Mouse (Mus musculus) spleen, postnatal 36 days (tissue): ENCODE data around the gene Pheta1.

Experiments used
- DNase-seq, 2 experiments: peaks; one replicate each; pipeline ENCODE4 v3.0.0; 2022; ENCODE audit warnings: low spot score in 2 of 2, mixed read lengths in 1 of 2

Pheta1 gene

DNA sequence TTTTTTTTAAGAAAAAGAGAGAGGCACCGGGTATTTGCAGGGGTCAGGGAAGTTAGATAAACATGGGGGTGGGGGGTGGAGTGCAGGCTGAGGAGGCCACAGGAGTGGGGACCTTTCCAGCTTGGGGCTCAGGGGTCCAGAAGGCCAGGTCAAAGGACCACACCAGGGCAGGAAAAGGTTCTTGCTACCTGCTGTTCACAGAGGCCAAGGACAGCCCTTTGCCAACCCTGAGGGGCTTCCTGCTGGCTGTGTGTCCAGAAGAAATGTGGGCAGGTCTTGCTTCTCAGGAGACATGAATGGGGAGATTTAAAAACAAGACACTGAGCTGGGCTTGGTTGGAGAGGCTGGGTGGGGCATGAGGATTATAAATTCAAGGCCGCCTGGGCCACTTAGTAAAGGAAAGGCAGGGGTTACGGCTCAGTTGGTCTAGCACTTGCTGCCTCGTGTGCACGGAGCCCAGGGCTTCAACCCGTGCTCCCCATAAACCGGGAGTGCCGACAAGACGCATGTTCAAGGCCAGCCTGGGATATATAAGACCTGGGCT, 41.1 kb downstream of the Pheta1 start:
- DNase-seq: no peak

DNA sequence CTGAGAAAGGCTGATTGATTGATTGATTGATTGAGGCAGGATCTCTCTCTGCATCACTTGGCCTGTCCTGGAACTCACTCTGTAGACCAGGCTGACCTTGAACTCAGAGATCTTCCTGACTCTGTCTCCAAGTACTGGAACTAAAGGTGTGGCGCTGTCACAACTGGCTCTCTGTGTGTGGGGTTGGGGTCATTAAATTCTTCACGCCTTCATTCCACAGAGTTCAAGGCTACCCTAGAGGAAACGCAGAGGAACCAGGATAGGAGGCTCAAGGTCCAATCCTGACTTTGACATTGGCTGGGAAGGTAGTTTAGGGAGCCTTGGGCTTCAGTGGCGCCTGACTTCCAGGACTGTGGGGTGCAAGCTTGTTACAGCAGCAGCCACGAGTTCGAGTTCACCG, 42.1 kb downstream of the Pheta1 start:
- no peak for DNase-seq

DNA sequence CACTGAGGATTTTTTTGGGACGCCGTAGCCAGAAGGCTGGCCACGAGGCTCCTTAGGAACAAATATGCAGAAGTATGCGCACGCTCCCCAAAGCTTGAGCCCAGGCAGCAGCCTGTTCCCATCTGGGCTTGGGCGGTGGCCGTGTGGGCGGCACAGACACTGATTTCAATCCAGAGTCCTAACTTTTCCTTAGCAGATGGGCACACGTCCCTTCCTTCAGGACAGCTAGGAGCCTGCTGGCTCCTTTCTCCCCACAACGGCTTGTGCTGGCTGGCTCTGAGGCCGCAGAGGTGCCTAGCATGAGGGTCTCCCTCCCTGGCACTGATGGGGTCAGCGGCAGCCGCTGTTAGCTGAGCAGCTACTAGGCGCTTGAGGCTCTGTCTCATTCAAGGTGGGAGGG, 43.5 kb downstream of the Pheta1 start:
- no peak for DNase-seq

DNA sequence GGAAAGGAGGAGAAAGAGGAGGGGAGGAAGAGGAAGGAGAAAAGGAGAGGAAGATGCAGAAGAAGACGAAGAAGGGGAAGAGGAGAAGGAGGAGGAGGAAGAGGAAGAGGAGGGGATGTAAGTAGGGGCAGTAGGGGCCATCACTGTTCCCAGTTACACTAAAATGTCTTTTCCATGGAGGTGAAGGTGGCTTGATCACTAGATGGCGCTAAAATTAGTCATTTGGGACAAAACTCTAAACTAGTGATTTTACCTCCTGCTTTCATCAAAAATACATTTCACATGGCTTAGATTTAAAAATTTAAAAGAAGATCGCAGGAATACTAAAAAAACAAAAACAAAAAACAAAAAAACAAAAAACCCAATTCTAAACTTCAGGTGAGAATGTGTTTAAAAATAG, 44.8 kb downstream of the Pheta1 start:
- DNase-seq: no peak

DNA sequence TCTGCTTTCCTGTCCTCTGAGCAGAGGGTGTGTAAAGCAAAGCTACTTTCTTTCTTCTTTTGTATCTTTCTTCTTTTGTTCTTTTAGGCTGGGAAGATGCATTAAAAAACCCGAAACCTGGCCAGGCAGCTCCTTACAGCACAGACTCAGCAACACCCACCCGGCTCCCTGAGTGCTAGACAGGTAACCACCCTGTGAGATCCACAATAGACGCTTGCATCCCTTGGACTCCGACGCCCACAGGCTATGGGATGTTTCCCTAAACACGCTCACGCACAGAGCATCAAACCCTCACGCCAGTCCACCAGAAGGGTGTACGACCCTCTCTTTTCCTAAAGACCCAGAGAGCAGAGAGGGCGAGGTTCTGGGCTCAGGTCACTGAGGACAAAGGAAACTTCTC, 45.9 kb downstream of the Pheta1 start:
- DNase-seq: no peak

DNA sequence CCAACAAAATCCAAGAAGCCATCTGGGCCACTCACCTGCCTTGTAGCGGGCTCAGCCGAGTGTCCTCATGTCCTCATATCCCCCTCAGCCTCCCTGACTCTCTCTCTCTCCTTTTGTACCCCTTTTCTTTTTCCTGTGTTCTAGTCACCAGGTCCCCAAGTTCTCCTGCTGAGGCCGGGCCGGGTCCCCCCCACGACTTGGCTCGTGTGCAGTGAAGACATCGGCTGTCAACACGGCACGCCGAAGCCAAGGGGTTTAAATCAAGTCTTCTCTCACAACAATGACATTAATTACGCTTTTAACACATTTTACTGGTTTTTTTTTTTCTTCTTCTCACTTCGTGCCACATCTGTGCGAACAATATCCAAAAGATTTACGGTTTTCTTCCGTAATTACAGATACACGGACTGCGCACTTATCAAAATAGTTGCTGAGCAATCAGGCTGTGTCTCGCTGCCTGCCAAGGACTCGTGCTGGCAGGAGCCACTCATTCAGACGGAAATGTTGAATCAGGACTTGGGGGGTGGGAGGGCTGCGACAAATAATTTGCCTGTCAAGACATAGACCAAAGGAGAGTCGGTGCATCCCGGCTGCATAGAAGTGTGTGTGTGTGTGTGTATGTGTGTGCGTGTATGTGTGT, 46.5 kb downstream of the Pheta1 start:
- no peak for DNase-seq

DNA sequence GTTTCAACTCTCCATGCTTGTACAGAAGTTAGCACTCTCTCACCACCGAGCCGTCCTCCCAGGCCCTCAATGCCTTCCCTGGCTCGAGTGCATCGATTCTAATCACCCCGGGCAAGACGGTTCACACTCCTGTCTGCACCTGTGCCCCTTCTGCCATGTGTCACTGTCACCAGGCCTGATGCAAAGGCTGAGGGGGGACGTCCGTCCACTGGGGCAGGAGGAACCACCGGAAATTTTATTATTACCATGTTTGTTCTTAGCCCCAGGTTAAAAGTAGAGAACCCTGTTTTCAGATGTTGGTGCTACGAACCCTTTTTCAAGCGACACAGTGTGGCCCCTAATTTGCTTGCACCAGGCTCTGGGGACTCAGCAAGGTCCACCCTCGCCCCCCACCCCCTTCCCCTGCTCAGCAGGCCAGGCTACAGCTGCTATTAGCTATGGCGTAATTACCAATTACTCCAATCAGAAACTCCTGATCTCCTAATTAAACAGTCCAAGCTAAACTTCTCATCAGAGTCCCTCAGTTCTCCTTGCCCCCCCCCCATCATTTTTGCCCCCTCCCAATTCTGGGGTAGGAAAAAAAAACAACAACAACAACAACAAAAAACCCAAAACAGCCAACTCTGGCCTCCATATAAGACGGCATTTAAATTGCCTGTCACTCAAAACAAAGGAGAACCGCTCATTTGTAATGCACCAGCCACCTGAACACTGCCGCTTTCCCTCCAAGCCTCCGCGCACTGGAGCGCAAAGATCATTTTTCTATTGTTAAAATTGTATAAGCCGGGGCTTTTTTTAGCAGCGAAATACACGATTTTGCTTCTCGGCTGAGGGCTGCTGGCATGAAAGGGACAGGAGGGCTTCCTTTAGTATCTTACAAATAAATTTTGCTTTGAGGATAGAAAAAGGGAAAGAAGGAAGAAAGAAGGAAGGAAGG, 54.3 kb downstream of the Pheta1 start:
- DNase-seq: no peak
